Mouse (Mus musculus) liver, embryonic 16.5 days (tissue): ENCODE measurements around the gene Arhgap44. TPM values are rescaled to one million over a fixed set of nuclear protein-coding genes. Genes with fewer than 3 reads are reported as not detected.

Source experiments
- ATAC-seq: fragments of 200-750 bp; cut with Nextera tagmentation; 2 replicates; pipeline ENCODE4 v1.8.0; 2017; ENCODE audit warnings: low read depth, mild to moderate bottlenecking, moderate number of reproducible peaks, moderate library complexity
- H3K27ac ChIP-seq: fragments of 300-500 bp; sonication (generic); 2 replicates; pipeline ENCODE4 v1.5.1; 2014; ENCODE audit warnings: mild to moderate bottlenecking, low read length
- H3K27me3 ChIP-seq: fragments of 300-500 bp; sonication (generic); 2 replicates; pipeline ENCODE4 v1.6.1; 2014; ENCODE audit warnings: low read depth, low read length, mixed read lengths; ENCODE audit not compliant: control insufficient read depth, insufficient read depth
- H3K36me3 ChIP-seq: fragments of 300-500 bp; sonication (generic); 2 replicates; pipeline ENCODE4 v1.6.1; 2014; ENCODE audit warnings: mild to moderate bottlenecking; ENCODE audit not compliant: control insufficient read depth, insufficient read depth
- H3K4me1 ChIP-seq: fragments of 300-500 bp; sonication (generic); 2 replicates; pipeline ENCODE4 v1.6.1; 2014; ENCODE audit warnings: low read depth, low read length, mixed read lengths; ENCODE audit not compliant: control insufficient read depth
- H3K4me2 ChIP-seq: fragments of 300-500 bp; sonication (generic); 2 replicates; pipeline ENCODE4 v1.6.1; 2014; ENCODE audit warnings: low read depth, low read length, mixed read lengths
- H3K4me3 ChIP-seq: fragments of 300-500 bp; sonication (generic); 2 replicates; pipeline ENCODE4 v1.5.1; 2014; ENCODE audit warnings: low read depth, mild to moderate bottlenecking, low read length
- H3K9ac ChIP-seq: fragments of 300-500 bp; sonication (generic); 2 replicates; pipeline ENCODE4 v1.6.1; 2014; ENCODE audit warnings: low read depth, low read length
- H3K9me3 ChIP-seq: fragments of 300-500 bp; sonication (generic); replicated peaks from 2 replicates; pipeline ENCODE4 v1.6.1; 2016; ENCODE audit warnings: low read length; ENCODE audit not compliant: control insufficient read depth
- WGBS: fragments of 180-500 bp; shearing (Covaris S2); extraction: QIAGEN DNeasy Blood & Tissue Kit; methylation state at CpG from one replicate; pipeline ENCODE4 v1.1.7; 2014; ENCODE audit not compliant: insufficient replicate concordance; 5-methylcytosine and 5-hydroxymethylcytosine counted together
- polyA plus RNA-seq: library from polyadenylated mRNA; unstranded; fragments of >200 nt; fragmentation: Nextera tagmentation; extraction: Ambion mirVana; gene quantifications from 2 replicates; pipeline ENCODE4 v1.2.1, GENCODE M21; 2015

Arhgap44 gene
- polyA plus RNA-seq, 1 experiment from 2014 or later: 0.85 TPM

- WGBS: 68% methylated on average over 1 of the region's 1 CpGs
- no peak overlapping the region for H3K27ac ChIP-seq
- no peaks in the 10 kb centered on the region for H3K4me1 ChIP-seq
- no peak overlapping the region for H3K4me2 ChIP-seq
- H3K9ac ChIP-seq: no peak overlapping the region
- H3K9me3 ChIP-seq: no peaks in the 10 kb centered on the region
- no peaks in the 10 kb centered on the region for H3K27me3 ChIP-seq
- ATAC-seq: no peak
- H3K36me3 ChIP-seq: no peaks in the 10 kb centered on the region
- H3K4me3 ChIP-seq: no peak overlapping the region
Measured at GRCm38 (mm10) chr11:65185114-65185513, 22.4 kb upstream of the Arhgap44 start.

- H3K27me3 ChIP-seq: no peaks in the 10 kb centered on the region
- 56% methylated on average over 4 of the region's 4 CpGs for WGBS
- H3K9me3 ChIP-seq: no peaks in the 10 kb centered on the region
- H3K4me1 ChIP-seq: no peaks in the 10 kb centered on the region
- no peak overlapping the region for H3K27ac ChIP-seq
- no peak overlapping the region for H3K4me3 ChIP-seq
- H3K9ac ChIP-seq: no peak overlapping the region
- no peaks in the 10 kb centered on the region for H3K36me3 ChIP-seq
- ATAC-seq: no peak
- no peak overlapping the region for H3K4me2 ChIP-seq
Measured at GRCm38 (mm10) chr11:65170121-65170750, 7.5 kb upstream of the Arhgap44 start.

GRCm38 (mm10) chr11:65161881-65162766 is 637 bp downstream of the Arhgap44 start:
- Histone ChIP-seq H3K9ac (peak overlapping the region; percentile 42), H3K36me3 (no peaks in the 10 kb centered on the region)
- ATAC-seq: no peak

GRCm38 (mm10) chr11:65160991-65161880 is 1.5 kb downstream of the Arhgap44 start:
- Histone ChIP-seq H3K27me3 (peaks cover 18% of the 10 kb centered on the region), H3K4me3 (no peak overlapping the region), H3K9me3 (no peaks in the 10 kb centered on the region), H3K36me3 (no peaks in the 10 kb centered on the region), H3K4me1 (no peaks in the 10 kb centered on the region), H3K4me2 (no peak overlapping the region), H3K9ac (no peak overlapping the region), H3K27ac (no peak overlapping the region)
- ATAC-seq: no peak
- 40% methylated on average over 7 of the region's 7 CpGs for WGBS

More at GRCm38 (mm10) chr11:65161881-65162766, 637 bp downstream of the Arhgap44 start:
- H3K9me3 ChIP-seq: no peaks in the 10 kb centered on the region
- H3K27ac ChIP-seq: no peak overlapping the region
- no peaks in the 10 kb centered on the region for H3K4me1 ChIP-seq
- peak overlapping the region; percentile 56 for H3K4me2 ChIP-seq
- H3K4me3 ChIP-seq: peak overlapping the region; percentile 65
- WGBS: 3% methylated on average over 48 of the region's 49 CpGs
- H3K27me3 ChIP-seq: peaks cover 18% of the 10 kb centered on the region

- no peak for ATAC-seq
- Histone ChIP-seq H3K4me1 (no peaks in the 10 kb centered on the region), H3K9me3 (no peaks in the 10 kb centered on the region), H3K27me3 (peaks cover 18% of the 10 kb centered on the region), H3K27ac (no peak within 1 kb of the TSS), H3K9ac (no peak within 1 kb of the TSS), H3K36me3 (no peaks in the 10 kb centered on the region), H3K4me2 (no peak within 1 kb of the TSS), H3K4me3 (no peak within 1 kb of the TSS)
- 63% methylated on average over 5 of the region's 5 CpGs for WGBS
Measured at GRCm38 (mm10) chr11:65159791-65160190, 3.0 kb downstream of the Arhgap44 start, which contains the start of gene 1700086D15Rik. Gene 1700086D15Rik (minus strand): TSS chr11:65159891.

- peaks cover 18% of the 10 kb centered on the region for H3K27me3 ChIP-seq
Measured at GRCm38 (mm10) chr11:65158658-65158990, 4.1 kb downstream of the Arhgap44 start.

GRCm38 (mm10) chr11:65157966-65158657 is 4.6 kb downstream of the Arhgap44 start:
- Histone ChIP-seq H3K27ac (no peak overlapping the region), H3K4me3 (no peak overlapping the region), H3K9ac (no peak overlapping the region), H3K9me3 (no peaks in the 10 kb centered on the region), H3K36me3 (no peaks in the 10 kb centered on the region), H3K4me2 (no peak overlapping the region), H3K4me1 (no peaks in the 10 kb centered on the region), H3K27me3 (peaks cover 15% of the 10 kb centered on the region)
- ATAC-seq: no peak
- 71% methylated on average over 20 of the region's 20 CpGs for WGBS

More at GRCm38 (mm10) chr11:65158658-65158990, 4.1 kb downstream of the Arhgap44 start:
- Histone ChIP-seq H3K4me2 (no peak overlapping the region), H3K4me1 (no peaks in the 10 kb centered on the region), H3K9me3 (no peaks in the 10 kb centered on the region), H3K9ac (no peak overlapping the region), H3K27ac (no peak overlapping the region), H3K36me3 (no peaks in the 10 kb centered on the region), H3K4me3 (no peak overlapping the region)
- no peak for ATAC-seq
- 72% methylated on average over 5 of the region's 5 CpGs for WGBS

GRCm38 (mm10) chr11:65153006-65153405 is 9.8 kb downstream of the Arhgap44 start:
- Histone ChIP-seq H3K4me2 (no peak overlapping the region), H3K4me1 (no peaks in the 10 kb centered on the region), H3K9ac (no peak overlapping the region), H3K36me3 (no peaks in the 10 kb centered on the region), H3K27ac (no peak overlapping the region), H3K9me3 (no peaks in the 10 kb centered on the region), H3K27me3 (no peaks in the 10 kb centered on the region), H3K4me3 (no peak overlapping the region)
- 69% methylated on average over 5 of the region's 5 CpGs for whole genome bisulfite sequencing
- no peak for ATAC-seq
